Mouse (Mus musculus) lung, postnatal 36 days (tissue): ENCODE measurements around the gene Map3k14.

Experiments
- DNase-seq: peaks from one replicate; pipeline ENCODE4 v3.0.0; 2022; ENCODE audit warnings: mixed read lengths

Gene Map3k14

GRCm38 (mm10) chr11:103269426-103269825, 2.2 kb upstream of the Map3k14 start:
- DNase-seq = no peak

- DNase-seq = no peak
These were observed 1.6 kb upstream of the Map3k14 start for GRCm38 (mm10) chr11:103268905-103269304.

DNA sequence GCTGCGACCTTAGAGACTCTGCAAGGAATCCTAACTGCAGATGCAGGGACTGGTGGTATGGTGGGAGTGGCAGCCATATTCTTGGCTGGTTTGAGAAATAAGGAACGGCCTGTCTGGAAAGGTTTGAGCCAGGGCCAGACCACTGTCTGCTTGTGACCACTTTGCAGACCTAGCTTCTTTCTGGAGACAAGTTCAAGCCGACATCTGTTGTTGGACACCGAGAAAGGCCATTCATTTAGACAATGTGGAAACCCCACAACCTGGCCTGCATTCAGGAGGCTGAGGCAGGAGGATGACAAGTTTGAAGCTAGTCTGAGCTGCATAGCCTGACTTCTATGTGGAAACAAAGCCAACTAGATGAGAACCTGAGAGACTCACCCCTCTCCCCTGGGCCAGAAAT, 1.1 kb upstream of the Map3k14 start:
- DNase-seq = no peak

DNA sequence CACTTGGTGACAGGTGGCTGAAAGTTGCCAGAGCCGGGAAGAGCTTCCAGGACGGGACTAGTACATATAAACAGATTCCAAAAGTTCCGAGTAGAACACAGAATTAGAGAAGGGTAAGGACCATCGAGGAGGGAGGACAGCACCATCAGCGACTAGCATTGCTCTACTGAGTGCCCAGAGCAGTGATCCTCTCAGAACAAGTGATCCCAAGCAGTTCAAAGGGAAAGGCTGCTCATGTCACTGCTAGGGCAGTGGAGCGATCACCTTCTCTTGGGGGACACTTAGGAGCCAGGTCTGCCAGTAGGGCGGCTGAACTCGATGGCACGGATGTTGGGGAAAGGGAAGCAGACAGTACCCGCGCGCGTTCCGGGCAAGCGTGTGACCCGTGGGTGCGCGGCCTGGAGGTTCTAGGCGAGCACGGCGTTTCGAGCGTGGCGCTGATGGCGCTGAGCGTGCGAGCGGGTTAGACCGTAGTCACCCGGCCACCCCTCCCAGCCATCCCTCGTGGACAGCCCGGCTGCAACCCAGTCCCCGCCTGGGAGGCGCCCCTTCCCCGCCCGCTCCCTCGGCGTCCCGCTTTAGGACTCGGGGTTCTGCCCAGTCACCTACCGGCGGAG, 435 bp downstream of the Map3k14 start:
- no peak for DNase-seq

- no peak for DNase-seq
These were observed 1.4 kb downstream of the Map3k14 start for GRCm38 (mm10) chr11:103265856-103266255.

- no peak for DNase-seq
These were observed 2.1 kb downstream of the Map3k14 start for GRCm38 (mm10) chr11:103265211-103265610.

GRCm38 (mm10) chr11:103264427-103265005, 2.8 kb downstream of the Map3k14 start:
- no peak for DNase-seq

DNA sequence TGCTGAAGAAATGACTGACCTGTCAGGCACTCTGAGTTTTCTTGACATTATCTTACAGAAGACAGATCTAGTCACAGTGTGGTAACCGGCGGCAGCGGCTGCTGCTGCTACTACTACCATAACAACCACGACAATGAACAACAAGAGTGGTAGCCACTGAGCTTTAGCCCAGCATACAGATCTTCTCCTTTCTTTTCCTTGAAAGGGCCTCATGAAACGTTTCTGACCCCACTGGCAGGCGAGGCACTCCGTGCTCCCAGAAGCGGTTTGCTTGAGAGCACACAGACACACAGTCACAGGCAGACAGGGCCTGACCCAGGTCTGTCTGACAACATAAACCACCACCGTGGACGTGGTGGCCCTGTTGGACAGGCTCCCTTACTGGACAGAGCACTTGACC, 3.7 kb downstream of the Map3k14 start:
- DNase-seq = no peak

DNA sequence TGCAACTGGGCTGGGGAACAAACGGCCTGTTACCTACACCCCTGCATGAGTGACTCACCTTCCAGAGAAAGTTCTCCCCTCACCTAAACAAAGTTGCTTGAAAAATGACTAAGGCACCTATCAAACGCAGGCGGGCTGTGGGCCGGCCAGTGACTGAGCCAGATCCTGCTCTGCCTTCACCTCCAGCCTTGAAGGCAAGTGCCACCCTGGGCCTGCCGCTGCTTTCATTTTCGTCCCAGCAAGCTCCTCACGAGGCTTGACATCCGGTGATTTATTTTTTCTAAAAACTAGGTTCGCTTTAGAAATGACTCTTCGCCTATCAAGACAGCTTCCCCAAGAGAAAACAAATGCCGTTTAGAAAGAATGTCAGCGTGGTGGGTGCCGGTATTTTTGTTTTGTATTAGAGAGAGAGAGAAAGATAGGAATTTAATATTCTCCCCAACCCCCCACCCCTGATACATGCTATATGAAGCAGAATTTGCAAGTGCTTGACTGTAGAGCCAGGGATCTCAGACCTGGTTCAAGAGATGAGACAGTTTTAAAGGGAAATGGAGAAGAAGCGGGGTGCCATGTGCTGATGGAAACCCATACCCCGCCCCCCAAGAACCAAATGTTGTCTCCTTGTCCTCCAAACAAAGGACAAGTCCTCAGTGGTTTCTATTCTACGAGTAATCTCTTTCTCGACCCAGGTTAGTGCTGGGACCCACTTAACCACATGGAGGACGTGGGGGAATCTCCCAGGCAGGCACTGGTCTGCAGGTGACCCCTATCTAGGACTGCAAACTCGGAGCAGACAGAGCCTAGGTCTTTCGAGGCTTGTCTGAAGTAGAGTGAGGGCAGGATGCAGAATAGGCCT, 4.6 kb downstream of the Map3k14 start:
- DNase-seq = peak; percentile 57

DNA sequence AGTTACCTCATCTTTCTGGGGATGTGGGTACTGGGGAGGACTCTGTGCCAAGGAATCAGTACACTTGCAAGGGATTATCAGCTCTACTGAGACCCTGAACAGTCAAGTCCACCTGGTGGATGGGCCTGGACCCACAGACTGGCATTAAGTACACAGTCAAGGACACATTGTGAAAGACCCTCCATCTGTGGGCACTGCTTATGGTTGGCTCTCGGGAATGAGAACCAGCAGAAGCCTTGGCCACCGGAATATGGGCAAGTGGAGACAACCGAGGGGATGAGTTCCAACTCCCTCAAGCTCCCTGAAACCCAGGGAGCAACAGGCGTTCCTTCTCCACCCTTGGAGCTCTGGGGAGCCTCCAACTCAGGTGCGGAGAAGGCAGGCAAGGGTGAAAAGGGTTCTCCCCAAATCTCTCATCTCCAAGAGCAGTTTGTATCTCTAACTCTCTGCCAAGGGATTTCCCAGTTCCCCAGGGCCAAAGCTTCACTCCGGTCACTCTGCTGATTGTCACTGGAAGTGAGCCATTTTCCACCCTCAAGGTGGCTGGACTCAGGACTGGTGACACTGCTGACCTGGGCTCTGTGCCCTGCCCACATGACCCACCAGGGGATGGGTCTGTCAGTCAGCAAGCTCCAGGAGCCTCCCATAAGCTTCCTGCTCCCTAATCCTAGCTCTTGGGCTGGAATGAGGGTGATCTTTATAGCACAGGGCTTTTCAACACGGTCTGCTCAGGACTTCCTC, 5.4 kb downstream of the Map3k14 start:
- no peak for DNase-seq

- DNase-seq = no peak
These were observed 6.6 kb downstream of the Map3k14 start for GRCm38 (mm10) chr11:103260515-103261192.

GRCm38 (mm10) chr11:103260034-103260433, 7.2 kb downstream of the Map3k14 start:
- DNase-seq = no peak

DNA sequence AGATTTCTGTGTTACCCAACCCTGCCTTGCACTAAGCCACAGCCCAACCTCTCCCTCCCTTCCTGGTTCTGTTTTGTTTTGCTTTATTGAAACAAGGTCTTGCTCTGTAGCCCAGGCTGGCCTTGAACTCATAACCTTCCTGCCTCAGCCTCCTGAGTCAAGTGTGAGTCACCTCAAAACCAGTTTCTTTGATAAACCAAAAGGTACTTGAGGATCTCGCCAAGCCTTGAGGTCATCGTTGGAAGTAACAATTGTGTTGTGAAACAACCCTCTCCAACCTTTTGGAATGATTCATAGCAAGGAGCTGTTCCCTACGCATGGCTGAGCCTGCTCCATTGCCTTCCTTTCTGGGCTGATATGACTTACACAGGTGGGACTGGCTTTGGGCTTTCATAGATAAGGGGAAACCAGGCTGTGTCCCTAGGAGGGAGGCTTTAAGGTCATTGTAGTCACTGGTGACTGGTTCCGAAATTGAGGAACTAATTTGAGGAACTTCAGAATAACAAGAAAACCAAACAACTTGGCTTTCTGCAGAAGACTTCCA, 9.3 kb downstream of the Map3k14 start:
- DNase-seq = peak; percentile 74

DNA sequence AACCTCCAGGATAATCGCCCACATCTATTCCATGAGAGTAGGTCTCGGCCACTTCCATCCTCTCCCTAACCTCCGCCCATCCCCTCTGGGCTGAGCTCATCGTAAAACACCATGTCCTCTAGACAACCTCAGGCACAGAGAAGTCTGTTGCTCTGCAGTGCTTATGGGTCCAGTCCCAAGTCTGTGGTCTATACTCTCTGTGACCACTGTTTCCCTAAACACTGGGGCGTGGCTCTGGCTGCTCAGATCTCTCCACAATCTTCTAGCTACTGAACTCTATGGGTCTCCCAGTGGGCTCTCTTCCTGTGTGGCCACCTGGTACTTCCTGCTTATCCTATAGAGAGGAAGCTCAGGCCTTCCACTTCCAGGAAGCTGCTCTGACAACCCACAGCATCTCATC, 13.7 kb downstream of the Map3k14 start:
- no peak for DNase-seq

- peak; percentile 70 for DNase-seq
These were observed 14.9 kb downstream of the Map3k14 start for GRCm38 (mm10) chr11:103252380-103252779.

GRCm38 (mm10) chr11:103250324-103250723, 16.9 kb downstream of the Map3k14 start:
- DNase-seq = no peak

DNA sequence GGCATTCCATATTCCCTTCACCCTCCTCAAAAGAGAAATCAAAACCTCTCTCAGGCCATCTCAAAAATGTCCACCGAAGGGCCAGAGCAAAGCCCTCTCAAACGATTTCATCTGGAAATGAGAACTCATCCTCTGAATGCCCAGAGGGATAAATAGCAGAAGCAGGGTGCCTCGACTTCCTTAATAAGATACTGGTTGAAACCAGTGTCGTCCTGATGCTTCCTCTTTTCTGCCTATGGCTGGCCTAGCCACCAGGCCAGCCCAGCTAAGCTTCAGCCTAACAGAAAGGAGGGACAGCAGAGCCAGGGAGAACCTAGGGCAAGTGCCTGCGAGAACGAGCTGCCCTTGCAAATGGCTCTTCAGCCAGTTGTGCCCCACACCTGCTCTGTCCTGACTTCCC, 17.8 kb downstream of the Map3k14 start:
- peak; percentile 57 for DNase-seq

DNA sequence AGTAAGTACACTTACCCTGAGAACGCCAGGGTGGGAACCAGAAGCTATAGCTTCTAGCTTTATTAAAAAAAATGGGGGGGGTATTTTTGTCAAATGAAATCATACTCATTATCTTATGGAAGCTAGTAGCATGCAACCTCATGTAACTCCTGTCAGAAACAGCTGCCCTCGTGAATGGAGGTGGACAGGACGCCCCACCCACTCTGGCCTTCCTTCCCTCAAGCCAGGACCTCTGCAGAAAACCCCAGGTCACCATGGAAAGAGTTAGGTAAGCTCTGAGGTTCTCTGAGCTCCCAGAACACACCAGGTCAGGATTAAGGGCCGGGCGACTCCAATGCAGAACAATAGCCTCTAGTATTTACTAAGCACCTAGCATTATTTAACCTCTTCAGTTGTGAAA, 18.4 kb downstream of the Map3k14 start:
- peak; percentile 62 for DNase-seq

- peak; percentile 95 for DNase-seq
These were observed 19.6 kb downstream of the Map3k14 start for GRCm38 (mm10) chr11:103247504-103248177.

- DNase-seq = no peak
These were observed 20.5 kb downstream of the Map3k14 start for GRCm38 (mm10) chr11:103246731-103247290.

- peak; percentile 58 for DNase-seq
These were observed 21.1 kb downstream of the Map3k14 start for GRCm38 (mm10) chr11:103246081-103246730.
